Mouse (Mus musculus) urinary bladder, postnatal 0 days (tissue): ENCODE data around the gene Stoml2. TPM values are rescaled to one million over a fixed set of nuclear protein-coding genes. Genes with fewer than 3 reads are reported as not detected.

ENCODE experiments used
- polyA plus RNA-seq: library from polyadenylated mRNA; unstranded; fragments of >200 nt; fragmentation: Nextera tagmentation; extraction: Ambion mirVana; gene quantifications from 2 replicates; pipeline ENCODE4 v1.2.1, GENCODE M21; 2015

Gene Stoml2
- 168 and 170 TPM in 2 replicates for polyA plus RNA-seq

DNA sequence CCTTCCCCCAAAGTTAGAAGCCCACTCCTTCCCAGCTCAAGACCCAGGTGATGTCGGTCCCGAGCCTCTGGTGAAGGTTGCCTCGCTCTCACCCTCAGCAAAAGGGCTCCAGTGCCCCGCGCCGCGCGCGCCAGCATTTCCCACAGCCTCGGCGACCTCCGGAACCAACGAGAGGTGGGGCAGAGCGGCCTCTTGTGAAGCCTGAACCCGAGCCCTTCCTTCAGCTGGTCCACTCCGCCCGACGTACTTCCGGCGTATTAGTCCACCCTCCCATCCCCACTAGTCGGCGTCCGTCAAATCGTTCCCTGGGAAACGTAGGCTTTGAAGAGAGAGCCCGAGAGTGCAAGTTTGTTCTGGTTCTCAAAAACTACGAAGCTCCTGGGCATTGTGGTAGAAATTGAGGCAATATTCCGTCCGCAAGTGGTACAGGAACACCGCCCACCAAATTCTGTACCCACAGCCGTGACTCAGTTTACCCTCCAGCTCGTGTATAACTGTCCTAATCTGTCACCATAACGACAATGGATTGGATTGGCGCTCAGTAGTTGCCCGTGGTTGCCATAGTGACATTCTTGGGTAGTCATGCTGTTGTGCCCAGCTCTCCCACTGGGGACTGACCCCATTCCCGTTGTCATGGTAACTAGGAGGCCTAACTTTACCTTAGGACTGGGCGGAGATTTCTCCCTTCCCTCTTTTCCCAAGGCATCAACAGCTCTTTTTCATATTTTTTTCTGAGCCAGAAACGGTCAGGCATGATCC is at the start of gene Stoml2:
Gene Stoml2 (minus strand): TSS at position 474 of the 759 bp plus-strand sequence.

GRCm38 (mm10) chr4:43058753-43059654 is 27.5 kb upstream of the Stoml2 start, which contains the start of gene Unc13b:
Gene Unc13b, plus strand, starts transcription at chr4:43058953.

GRCm38 (mm10) chr4:43045659-43046302 is 14.3 kb upstream of the Stoml2 start, which contains the start of gene Fam214b:
Gene Fam214b, minus strand, starts transcription at chr4:43046220.

DNA sequence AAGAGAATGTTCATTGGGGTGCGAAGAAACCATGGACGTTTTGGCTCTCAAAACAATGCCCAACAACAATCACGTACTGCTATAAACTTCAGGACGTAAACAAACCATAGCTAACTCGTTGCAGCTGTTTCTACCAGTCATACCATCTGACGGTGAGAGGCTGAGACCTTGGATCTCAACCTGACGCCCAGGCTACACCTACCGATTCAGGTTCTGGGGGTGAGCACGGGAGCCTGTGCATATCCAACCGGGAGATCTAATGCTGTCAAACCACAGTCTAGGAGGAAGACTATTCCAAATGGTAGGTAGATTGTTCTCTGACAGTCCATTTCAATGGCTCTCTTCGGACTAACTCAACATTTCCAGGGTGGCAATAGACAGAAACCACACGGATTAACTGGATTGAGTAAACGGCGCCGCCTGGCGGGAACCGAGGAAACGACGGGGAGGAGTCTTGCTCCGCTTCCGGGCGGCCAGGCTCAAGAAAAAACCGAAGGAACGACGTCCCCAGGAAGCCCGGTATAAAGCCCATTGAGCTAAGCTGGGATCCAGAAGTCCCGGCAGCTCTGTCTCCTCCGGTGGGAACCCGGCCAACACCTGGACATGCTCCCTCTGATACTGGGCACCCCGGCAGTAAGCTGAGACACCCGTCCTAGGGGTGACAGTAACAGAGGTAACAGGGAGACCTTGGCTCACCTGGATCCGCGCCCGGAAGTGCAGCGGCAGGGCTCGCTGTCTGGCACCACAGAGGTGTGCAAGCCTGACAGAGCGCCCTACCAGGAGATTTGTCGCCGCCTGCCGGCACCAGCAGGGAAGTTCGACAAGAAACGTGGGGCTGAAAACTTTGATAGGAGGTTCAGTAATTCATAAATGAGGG is 6.2 kb downstream of the Stoml2 start, which contains the start of gene Pigo:
Gene Pigo (minus strand): TSS at position 736 of the 877 bp plus-strand sequence.

GRCm38 (mm10) chr4:43010161-43011038 is 21.1 kb downstream of the Stoml2 start, which contains the start of gene Fancg:
Gene Fancg, minus strand, starts transcription at chr4:43010506.

GRCm38 (mm10) chr4:43000141-43000986 is 31.1 kb downstream of the Stoml2 start, which contains the start of gene Vcp:
Gene Vcp, minus strand, starts transcription at chr4:43000507.

Other genes starting within 250 kb of the Stoml2 start
- gene Fam205a1, start 177.8 kb downstream of the Stoml2 start, polyA plus RNA-seq, result 0.05 TPM in 2 replicates
- 0.08 TPM in 1 of 2 replicates, not detected in the other for gene Gm12394, start 174.9 kb downstream of the Stoml2 start, polyA plus RNA-seq
- gene Fam205c, start 157.5 kb downstream of the Stoml2 start, polyA plus RNA-seq, result 0.27 and 0.35 TPM in 2 replicates
- gene Phf24, start 115.0 kb downstream of the Stoml2 start, polyA plus RNA-seq, result 1.5 and 2.0 TPM in 2 replicates
- gene Dnajb5, start 81.9 kb downstream of the Stoml2 start, polyA plus RNA-seq, result 27.3 and 35.8 TPM in 2 replicates
- 0.45 and 0.46 TPM in 2 replicates for gene 1700022I11Rik, start 62.1 kb downstream of the Stoml2 start, polyA plus RNA-seq
- gene Vcp, start 31.2 kb downstream of the Stoml2 start, polyA plus RNA-seq, result 282 and 308 TPM in 2 replicates
- 3.8 and 4.9 TPM in 2 replicates for gene Fancg, start 21.2 kb downstream of the Stoml2 start, polyA plus RNA-seq
- 6.9 and 8.6 TPM in 2 replicates for gene Pigo, start 5.9 kb downstream of the Stoml2 start, polyA plus RNA-seq
- 6.6 and 9.3 TPM in 2 replicates for gene Fam214b, start 14.5 kb upstream of the Stoml2 start, polyA plus RNA-seq
- 3.6 and 3.7 TPM in 2 replicates for gene Unc13b, start 27.2 kb upstream of the Stoml2 start, polyA plus RNA-seq
- gene Atp8b5, start 235.4 kb upstream of the Stoml2 start, polyA plus RNA-seq, result 0.25 and 0.42 TPM in 2 replicates